Mouse (Mus musculus) stomach, postnatal 0 days (tissue): ENCODE data around the gene Gpr142. TPM values are rescaled to one million over a fixed set of nuclear protein-coding genes. Genes with fewer than 3 reads are reported as not detected.

Source experiments
- ATAC-seq: fragments of 200-750 bp; cut with Nextera tagmentation; 2 replicates; pipeline ENCODE4 v1.8.0; 2017; ENCODE audit not compliant: low FRiP score, low TSS enrichment
- DNase-seq: peaks from one replicate; pipeline ENCODE4 v3.0.0-alpha.2; 2016; ENCODE audit warnings: low spot score
- H3K27ac ChIP-seq: fragments of 300-500 bp; sonication (generic); replicated peaks from 2 replicates; pipeline ENCODE4 v1.5.1; 2014; ENCODE audit warnings: mild to moderate bottlenecking, control low read depth
- H3K27me3 ChIP-seq: fragments of 300-500 bp; sonication (generic); 2 replicates; pipeline ENCODE4 v1.6.1; 2014; ENCODE audit warnings: low read length; ENCODE audit not compliant: control insufficient read depth, insufficient read depth
- H3K36me3 ChIP-seq: fragments of 300-500 bp; sonication (generic); 2 replicates; pipeline ENCODE4 v1.6.1; 2014; ENCODE audit warnings: low read length, mixed read lengths; ENCODE audit not compliant: control insufficient read depth, insufficient read depth
- H3K4me1 ChIP-seq: fragments of 300-500 bp; sonication (generic); replicated peaks from 2 replicates; pipeline ENCODE4 v1.6.1; 2014; ENCODE audit warnings: antibody characterized with exemption; ENCODE audit not compliant: control insufficient read depth, insufficient read depth
- H3K4me2 ChIP-seq: fragments of 300-500 bp; sonication (generic); replicated peaks from 2 replicates; pipeline ENCODE4 v1.6.1; 2014; ENCODE audit warnings: low read depth, mild to moderate bottlenecking, control low read depth, moderate library complexity
- H3K4me3 ChIP-seq: fragments of 300-500 bp; sonication (generic); 2 replicates; pipeline ENCODE4 v1.5.1; 2014; ENCODE audit warnings: low read depth, low read length, control low read depth
- H3K9ac ChIP-seq: fragments of 300-500 bp; sonication (generic); 2 replicates; pipeline ENCODE4 v1.6.1; 2014; ENCODE audit warnings: mild to moderate bottlenecking, low read length, control low read depth, mixed read lengths
- H3K9me3 ChIP-seq: fragments of 300-500 bp; sonication (generic); 2 replicates; pipeline ENCODE4 v1.6.1; 2016; ENCODE audit warnings: low read length; ENCODE audit not compliant: control insufficient read depth
- CTCF ChIP-seq: IDR thresholded peaks from 2 replicates; pipeline ENCODE4 v1.5.1; 2016; ENCODE audit warnings: antibody characterized with exemption, low read depth, mild to moderate bottlenecking, moderate library complexity
- EP300 ChIP-seq: optimal IDR thresholded peaks from 2 replicates; pipeline ENCODE3; 2016; ENCODE audit warnings: antibody characterized with exemption
- WGBS: fragments of 180-500 bp; shearing (Covaris S2); extraction: QIAGEN DNeasy Blood & Tissue Kit; methylation state at CpG from one replicate; pipeline ENCODE4 v1.1.7; 2014; 5-methylcytosine and 5-hydroxymethylcytosine counted together
- polyA plus RNA-seq: library from polyadenylated mRNA; unstranded; fragments of >200 nt; fragmentation: Nextera tagmentation; extraction: Ambion mirVana; gene quantifications from 2 replicates; pipeline ENCODE4 v1.2.1, GENCODE M21; 2015

Gene Gpr142
- polyA plus RNA-seq, 1 experiment from 2014 or later, result not detected

DNA sequence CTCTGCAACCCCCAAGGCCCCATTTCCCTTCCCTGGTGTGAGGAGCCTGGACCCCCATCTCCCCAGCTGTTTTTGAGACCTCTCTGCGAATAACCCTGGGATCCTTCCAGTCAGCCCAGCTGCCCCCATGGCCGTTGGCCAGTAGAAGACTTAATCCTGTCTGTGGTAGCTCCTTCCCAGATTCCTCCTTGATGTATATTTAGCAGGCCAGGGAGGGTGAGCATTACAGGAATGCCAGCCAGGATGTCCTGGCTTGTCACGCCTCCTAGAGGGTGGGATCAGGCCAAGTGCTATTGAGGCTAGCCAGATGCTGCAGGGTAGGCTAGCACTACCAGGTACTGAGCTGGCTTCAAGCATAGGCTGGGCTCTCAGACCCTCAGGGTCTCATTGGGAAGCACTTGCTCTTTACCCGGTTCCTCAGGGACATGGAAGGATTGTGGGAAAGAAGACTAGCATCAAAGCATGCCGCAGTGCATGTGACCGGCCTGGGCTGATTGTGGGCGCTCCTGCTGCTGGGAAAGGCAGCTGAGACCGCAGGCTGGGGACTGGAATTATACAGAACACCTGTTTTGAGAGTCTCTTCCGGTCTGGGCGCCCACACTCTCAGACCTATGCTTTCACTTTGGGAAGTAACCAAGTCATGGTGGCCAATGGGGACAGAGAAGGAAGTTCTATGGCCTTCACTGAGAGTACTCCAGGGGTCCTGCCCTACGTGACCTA, 16.3 kb downstream of the Gpr142 start:
- WGBS, result 65% methylated on average over 11 of the region's 11 CpGs
- Histone ChIP-seq H3K27me3 (no peaks in the 10 kb centered on the region), H3K4me3 (no peak overlapping the region), H3K27ac (no peak overlapping the region), H3K9me3 (no peaks in the 10 kb centered on the region), H3K4me2 (no peak overlapping the region), H3K4me1 (no peaks in the 10 kb centered on the region), H3K9ac (no peak overlapping the region), H3K36me3 (no peaks in the 10 kb centered on the region)
- no peak for ATAC-seq
- TF ChIP-seq EP300, result no peak
- 0 out of 2 replicates have a peak, but pooled peaks have one; percentile 4 for TF ChIP-seq CTCF
- DNase-seq, result no peak

DNA sequence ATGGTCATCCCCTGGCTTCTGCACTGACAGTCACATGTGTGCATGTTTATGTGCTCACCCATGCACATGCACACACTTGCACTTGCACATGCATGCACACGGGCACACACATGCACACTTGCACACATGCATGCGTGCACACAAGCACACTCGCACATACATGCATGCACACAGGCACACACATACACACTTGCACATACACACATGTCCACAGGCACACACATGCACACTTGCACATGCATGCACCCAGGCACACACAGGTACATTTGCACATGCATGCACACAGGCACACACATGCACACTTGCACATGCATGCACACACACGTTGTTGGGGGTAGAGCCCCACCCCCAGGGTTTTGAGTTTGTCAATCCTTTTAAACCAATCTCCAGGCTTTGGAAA, 18.2 kb downstream of the Gpr142 start:
- ATAC-seq (no peak), DNase-seq (no peak)
- no peak overlapping the region for H3K9ac ChIP-seq
- H3K9me3 ChIP-seq, result no peaks in the 10 kb centered on the region
- TF ChIP-seq EP300 (no peak), CTCF (no peak)
- H3K27ac ChIP-seq, result no peak overlapping the region
- no peak overlapping the region for H3K4me2 ChIP-seq
- H3K27me3 ChIP-seq, result no peaks in the 10 kb centered on the region
- no peaks in the 10 kb centered on the region for H3K4me1 ChIP-seq
- H3K36me3 ChIP-seq, result no peaks in the 10 kb centered on the region
- 88% methylated on average over 4 of the region's 4 CpGs for WGBS
- H3K4me3 ChIP-seq, result no peak overlapping the region

DNA sequence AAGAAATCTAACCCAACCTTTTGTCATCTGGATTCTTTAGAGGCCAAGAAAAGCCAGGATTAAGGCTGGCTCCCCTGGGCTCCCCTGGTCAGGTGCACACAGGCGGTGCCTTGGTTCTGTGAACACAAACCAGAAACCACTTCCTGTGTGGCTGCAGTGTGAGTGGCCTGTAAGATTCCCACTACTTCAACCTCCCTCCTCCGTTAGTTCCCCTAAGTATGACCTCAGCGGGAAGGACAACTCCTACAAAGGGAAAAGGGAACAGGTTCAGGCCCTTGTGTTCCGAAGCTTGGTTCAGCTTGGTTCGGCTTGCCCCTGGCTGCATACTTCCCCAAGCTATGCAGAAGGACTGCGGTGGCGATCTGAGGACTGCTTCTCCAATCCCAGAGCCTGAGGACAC, 19.5 kb downstream of the Gpr142 start:
- ATAC-seq (no peak), DNase-seq (no peak)
- no peak for TF ChIP-seq CTCF
- no peak for TF ChIP-seq EP300
- 89% methylated on average over 7 of the region's 7 CpGs for WGBS
- Histone ChIP-seq H3K9ac (no peak overlapping the region), H3K9me3 (no peaks in the 10 kb centered on the region), H3K36me3 (no peaks in the 10 kb centered on the region), H3K27ac (no peak overlapping the region), H3K4me3 (no peak overlapping the region), H3K4me1 (no peaks in the 10 kb centered on the region), H3K27me3 (no peaks in the 10 kb centered on the region), H3K4me2 (no peak overlapping the region)

DNA sequence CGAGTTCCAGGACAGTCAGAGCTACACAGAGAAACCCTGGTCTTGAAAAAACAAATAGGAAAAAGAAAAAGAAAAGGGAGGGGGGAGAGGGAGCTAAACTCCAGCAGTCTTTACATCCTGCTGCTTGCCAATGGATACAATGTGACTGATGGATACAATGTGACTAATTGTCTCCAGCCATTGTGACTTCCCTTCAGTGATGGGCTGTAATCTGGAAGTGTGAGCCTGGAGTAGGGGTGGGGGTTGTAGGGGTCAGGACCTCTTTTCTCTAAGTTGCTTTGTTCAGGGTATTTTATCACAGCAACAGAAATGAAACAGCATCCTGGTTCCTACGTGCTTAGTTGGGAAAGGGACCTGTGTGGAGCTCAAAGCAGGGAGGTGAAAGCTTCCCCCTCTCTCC, 20.4 kb downstream of the Gpr142 start:
- H3K27ac ChIP-seq, result no peak overlapping the region
- H3K4me3 ChIP-seq, result no peak overlapping the region
- no peaks in the 10 kb centered on the region for H3K9me3 ChIP-seq
- no peak for ATAC-seq
- no peak overlapping the region for H3K9ac ChIP-seq
- WGBS, result 58% methylated on average over 2 of the region's 2 CpGs
- no peak for DNase-seq
- H3K36me3 ChIP-seq, result no peaks in the 10 kb centered on the region
- no peaks in the 10 kb centered on the region for H3K27me3 ChIP-seq
- TF ChIP-seq CTCF (no peak), EP300 (no peak)
- H3K4me1 ChIP-seq, result no peaks in the 10 kb centered on the region
- no peak overlapping the region for H3K4me2 ChIP-seq

DNA sequence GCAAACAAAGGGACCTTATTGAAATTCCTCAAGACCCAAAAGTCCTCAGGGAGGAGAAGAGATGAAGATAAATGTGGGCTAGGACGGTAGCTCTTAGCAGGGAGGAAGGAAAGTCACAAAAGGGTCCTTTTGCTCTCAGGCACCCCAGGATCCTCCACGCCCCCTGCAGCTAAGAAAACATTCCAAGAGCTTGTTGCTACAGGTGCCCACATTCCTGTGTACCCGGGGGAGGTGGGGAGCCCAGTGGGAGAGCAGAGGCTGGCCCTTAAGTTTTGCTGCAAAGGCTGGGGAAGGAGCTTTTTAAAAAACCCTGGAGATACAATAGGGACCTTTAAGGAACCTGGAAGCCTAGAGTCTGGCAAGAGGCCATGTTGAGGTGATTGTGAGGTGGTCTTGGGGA, 21.7 kb downstream of the Gpr142 start:
- no peak for TF ChIP-seq EP300
- no peak for TF ChIP-seq CTCF
- no peak overlapping the region for H3K9ac ChIP-seq
- no peak overlapping the region for H3K4me2 ChIP-seq
- no peaks in the 10 kb centered on the region for H3K36me3 ChIP-seq
- ATAC-seq (no peak), DNase-seq (no peak)
- no peaks in the 10 kb centered on the region for H3K4me1 ChIP-seq
- H3K4me3 ChIP-seq, result no peak overlapping the region
- no peaks in the 10 kb centered on the region for H3K27me3 ChIP-seq
- WGBS, result 35% methylated on average over 3 of the region's 3 CpGs
- no peaks in the 10 kb centered on the region for H3K9me3 ChIP-seq
- H3K27ac ChIP-seq, result no peak overlapping the region

DNA sequence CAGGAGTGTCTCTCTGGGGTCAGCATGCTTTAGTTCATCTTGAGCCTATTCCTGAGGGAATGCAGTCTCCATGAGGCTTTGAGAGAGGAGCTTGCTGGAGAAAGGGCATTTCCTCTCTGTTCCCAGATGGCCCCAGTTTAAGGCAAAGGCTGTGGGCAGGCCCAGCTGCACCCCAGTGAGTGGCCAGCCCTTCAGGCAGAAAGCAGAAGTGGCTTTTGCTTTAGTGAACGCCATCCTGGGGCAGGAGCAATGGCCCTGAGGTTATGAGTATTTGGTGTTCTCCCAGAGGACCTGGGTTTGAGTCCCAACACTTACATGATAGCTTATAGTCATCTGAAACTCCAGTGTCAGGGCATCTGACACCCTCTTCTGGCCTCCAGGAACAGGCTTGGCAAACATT, 22.6 kb downstream of the Gpr142 start:
- no peaks in the 10 kb centered on the region for H3K9me3 ChIP-seq
- no peak overlapping the region for H3K27ac ChIP-seq
- H3K9ac ChIP-seq, result no peak overlapping the region
- no peak for TF ChIP-seq EP300
- no peak for TF ChIP-seq CTCF
- H3K4me2 ChIP-seq, result no peak overlapping the region
- DNase-seq, result no peak
- H3K4me3 ChIP-seq, result no peak overlapping the region
- no peak for ATAC-seq
- H3K27me3 ChIP-seq, result no peaks in the 10 kb centered on the region
- H3K36me3 ChIP-seq, result no peaks in the 10 kb centered on the region
- WGBS, result 65% methylated on average over 1 of the region's 1 CpGs
- H3K4me1 ChIP-seq, result no peaks in the 10 kb centered on the region
